Mouse (Mus musculus): ENCODE results near the gene Sbds.
A peak's percentile ranks its signal among the peaks of the same experiment; 100 is the strongest.

Sbds gene

GRCm38 (mm10) chr5:130255017-130255720 lies at the start of gene Sbds, which contains the start of gene Tyw1:
TSS of gene Sbds (minus strand) at chr5:130255530.
TSS of gene Tyw1 (plus strand) at chr5:130255619.
- TF ChIP-seq GATA4 (IDR thresholded peaks at IDR 0.05; ENCODE audit: insufficient replicate concordance, low read length) = peak; percentile 95

GRCm38 (mm10) chr5:130303611-130304010 lies 48.3 kb upstream of the Sbds start:
- no peak for TF ChIP-seq GATA4 (IDR thresholded peaks at IDR 0.05; ENCODE audit: insufficient replicate concordance, low read length)

- no peak for TF ChIP-seq GATA4 (IDR thresholded peaks at IDR 0.05; ENCODE audit: insufficient replicate concordance, low read length)
Measured at GRCm38 (mm10) chr5:130299526-130299925, 44.2 kb upstream of the Sbds start.

- TF ChIP-seq GATA4 (IDR thresholded peaks at IDR 0.05; ENCODE audit: insufficient replicate concordance, low read length) = no peak
Measured at GRCm38 (mm10) chr5:130298831-130299460, 43.6 kb upstream of the Sbds start.

- no peak for TF ChIP-seq GATA4 (IDR thresholded peaks at IDR 0.05; ENCODE audit: insufficient replicate concordance, low read length)
Measured at GRCm38 (mm10) chr5:130296071-130296470, 40.7 kb upstream of the Sbds start.

GRCm38 (mm10) chr5:130294598-130294997 lies 39.3 kb upstream of the Sbds start:
- no peak for TF ChIP-seq GATA4 (IDR thresholded peaks at IDR 0.05; ENCODE audit: insufficient replicate concordance, low read length)

- TF ChIP-seq GATA4 (IDR thresholded peaks at IDR 0.05; ENCODE audit: insufficient replicate concordance, low read length) = no peak
Measured at GRCm38 (mm10) chr5:130293941-130294340, 38.6 kb upstream of the Sbds start.

GRCm38 (mm10) chr5:130292976-130293375 lies 37.6 kb upstream of the Sbds start:
- TF ChIP-seq GATA4 (IDR thresholded peaks at IDR 0.05; ENCODE audit: insufficient replicate concordance, low read length) = no peak

GRCm38 (mm10) chr5:130290775-130291174 lies 35.4 kb upstream of the Sbds start:
- TF ChIP-seq GATA4 (IDR thresholded peaks at IDR 0.05; ENCODE audit: insufficient replicate concordance, low read length) = no peak

- no peak for TF ChIP-seq GATA4 (IDR thresholded peaks at IDR 0.05; ENCODE audit: insufficient replicate concordance, low read length)
Measured at GRCm38 (mm10) chr5:130290242-130290641, 34.9 kb upstream of the Sbds start.

- TF ChIP-seq GATA4 (IDR thresholded peaks at IDR 0.05; ENCODE audit: insufficient replicate concordance, low read length) = no peak
Measured at GRCm38 (mm10) chr5:130288106-130288505, 32.8 kb upstream of the Sbds start.

- TF ChIP-seq GATA4 (IDR thresholded peaks at IDR 0.05; ENCODE audit: insufficient replicate concordance, low read length) = no peak
Measured at GRCm38 (mm10) chr5:130283079-130283732, 27.9 kb upstream of the Sbds start.

- TF ChIP-seq GATA4 (IDR thresholded peaks at IDR 0.05; ENCODE audit: insufficient replicate concordance, low read length) = no peak
Measured at GRCm38 (mm10) chr5:130278011-130278472, 22.7 kb upstream of the Sbds start.

GRCm38 (mm10) chr5:130275509-130275908 lies 20.2 kb upstream of the Sbds start:
- no peak for TF ChIP-seq GATA4 (IDR thresholded peaks at IDR 0.05; ENCODE audit: insufficient replicate concordance, low read length)

GRCm38 (mm10) chr5:130273046-130273445 lies 17.7 kb upstream of the Sbds start:
- no peak for TF ChIP-seq GATA4 (IDR thresholded peaks at IDR 0.05; ENCODE audit: insufficient replicate concordance, low read length)

- no peak for TF ChIP-seq GATA4 (IDR thresholded peaks at IDR 0.05; ENCODE audit: insufficient replicate concordance, low read length)
Measured at GRCm38 (mm10) chr5:130272344-130272743, 17.0 kb upstream of the Sbds start.
